Mouse (Mus musculus) left cerebral cortex, adult 9 months (tissue): Measurements from ENCODE around the gene Cep126.

Source experiments
- DNase-seq, 2 experiments: peaks; one replicate each; pipeline ENCODE4 v3.0.0; 2022; ENCODE audit warnings: low spot score in 2 of 2

The Cep126 gene

GRCm38 (mm10) chr9:8134117-8134574, at the start of gene Cep126:
Gene Cep126 (minus strand): TSS chr9:8134294.
- DNase-seq = peak; percentile 33 to 70

- no peak for DNase-seq
Observed at GRCm38 (mm10) chr9:8179554-8179953, 45.5 kb upstream of the Cep126 start.

GRCm38 (mm10) chr9:8177099-8177498, 43.0 kb upstream of the Cep126 start:
- peak; percentile 10 to 49 for DNase-seq

- DNase-seq = no peak
Observed at GRCm38 (mm10) chr9:8157011-8157410, 22.9 kb upstream of the Cep126 start.

- no peak for DNase-seq
Observed at GRCm38 (mm10) chr9:8139501-8139900, 5.4 kb upstream of the Cep126 start.

- DNase-seq = no peak
Observed at GRCm38 (mm10) chr9:8133586-8134115, 443 bp downstream of the Cep126 start.

- no peak for DNase-seq
Observed at GRCm38 (mm10) chr9:8123495-8123894, 10.6 kb downstream of the Cep126 start.

GRCm38 (mm10) chr9:8114516-8114915, 19.6 kb downstream of the Cep126 start:
- DNase-seq = no peak

GRCm38 (mm10) chr9:8103050-8103449, 31.0 kb downstream of the Cep126 start:
- DNase-seq = no peak

- no peak for DNase-seq
Observed at GRCm38 (mm10) chr9:8100962-8101361, 33.1 kb downstream of the Cep126 start.

GRCm38 (mm10) chr9:8078882-8079281, 55.2 kb downstream of the Cep126 start:
- DNase-seq = no peak

GRCm38 (mm10) chr9:8074345-8074744, 59.7 kb downstream of the Cep126 start:
- DNase-seq = peak in 1 of 2 experiments; percentile 39

- no peak for DNase-seq
Observed at GRCm38 (mm10) chr9:8073203-8073755, 60.8 kb downstream of the Cep126 start.

GRCm38 (mm10) chr9:8059636-8060035, 74.5 kb downstream of the Cep126 start:
- DNase-seq = no peak

GRCm38 (mm10) chr9:8054831-8055230, 79.3 kb downstream of the Cep126 start:
- no peak for DNase-seq

- DNase-seq = no peak
Observed at GRCm38 (mm10) chr9:8043044-8043387, 91.1 kb downstream of the Cep126 start.

- DNase-seq = peak; percentile 89 to 96
Observed at GRCm38 (mm10) chr9:8042338-8043043, 91.6 kb downstream of the Cep126 start, which contains the start of gene Cfap300. Gene Cfap300 (minus strand): TSS chr9:8042823.

GRCm38 (mm10) chr9:8035546-8035945, 98.5 kb downstream of the Cep126 start:
- no peak for DNase-seq

GRCm38 (mm10) chr9:8035091-8035490, 99.0 kb downstream of the Cep126 start:
- DNase-seq = no peak

- DNase-seq = no peak
Observed at GRCm38 (mm10) chr9:8034143-8034542, 100.0 kb downstream of the Cep126 start.

GRCm38 (mm10) chr9:8032847-8033246, 101.2 kb downstream of the Cep126 start:
- DNase-seq = no peak
